7 mouse cellular contexts compared by ENCODE assay signal in genomic region chr1:161999882-162000371, GRCm38 (mm10). TPM values are rescaled to one million over a fixed set of nuclear protein-coding genes. Genes with fewer than 3 reads are reported as not detected.
DNase-seq lines count a peak whose midpoint lies in the region; ATAC-seq and TF ChIP-seq lines count a peak whose summit lies in the region.

No protein-coding gene starts in this region.

- no peak overlapping the region for H3K9ac ChIP-seq in forebrain, embryonic 14.5 days (ENCODE audit: low read length)
- no peak overlapping the region for H3K9ac ChIP-seq in lung, embryonic 15.5 days

- peak overlapping the region; percentile 18; the same call in 1 of the 2 replicates for H3K4me2 ChIP-seq in forebrain, embryonic 14.5 days (ENCODE audit: low read length)
- H3K4me2 ChIP-seq in lung, embryonic 15.5 days: peak overlapping the region; percentile 34

- peaks cover 12% of the 10 kb centered on the region for H3K4me1 ChIP-seq in forebrain, embryonic 14.5 days (ENCODE audit: control insufficient read depth, insufficient read depth, low read length)
- peaks cover 45% of the 10 kb centered on the region for H3K4me1 ChIP-seq in lung, embryonic 15.5 days

- TF ChIP-seq CTCF in layer of hippocampus, adult 2 months (conservative IDR thresholded peaks at IDR 0.05): peak; percentile 93

- H3K4me3 ChIP-seq in forebrain, embryonic 14.5 days (ENCODE audit: low read depth, low read length): no peak overlapping the region
- H3K4me3 ChIP-seq in layer of hippocampus, adult 2 months: no peak overlapping the region
- no peak overlapping the region for H3K4me3 ChIP-seq in lung, embryonic 15.5 days

- H3K27ac ChIP-seq in forebrain, embryonic 14.5 days (ENCODE audit: low read depth, low read length): peak overlapping the region; percentile 56; the same call in 1 of the 2 replicates
- peak overlapping the region; percentile 77 for H3K27ac ChIP-seq in layer of hippocampus, adult 2 months
- H3K27ac ChIP-seq in lung, embryonic 15.5 days: peak overlapping the region; percentile 71

- 4% methylated on average over 4 of the region's 4 CpGs for whole genome bisulfite sequencing in forebrain, embryonic 14.5 days
- 3% methylated on average over 4 of the region's 4 CpGs for WGBS in lung, embryonic 15.5 days

- DNase-seq in MN1 (ENCODE audit: low spot score): peak; percentile 87
- peak; percentile 94 for DNase-seq in forebrain, embryonic 14.5 days (ENCODE audit: low spot score)
- DNase-seq in heart, postnatal 4 days: peak; percentile 61
- DNase-seq in layer of hippocampus, adult 2 months (ENCODE audit: low spot score in 2 of 2): peak; percentile 65 to 82

- H3K27me3 ChIP-seq in forebrain, embryonic 14.5 days (replicated peaks; ENCODE audit: control insufficient read depth, insufficient read depth, low read length): no peaks in the 10 kb centered on the region
- no peaks in the 10 kb centered on the region for H3K27me3 ChIP-seq in lung, embryonic 15.5 days

- no peaks in the 10 kb centered on the region for H3K36me3 ChIP-seq in forebrain, embryonic 14.5 days (ENCODE audit: control insufficient read depth, insufficient read depth, low read length)
- H3K36me3 ChIP-seq in lung, embryonic 15.5 days: no peaks in the 10 kb centered on the region

- H3K9me3 ChIP-seq in forebrain, embryonic 14.5 days (replicated peaks; ENCODE audit: control insufficient read depth, low read length): no peaks in the 10 kb centered on the region
- H3K9me3 ChIP-seq in lung, embryonic 15.5 days: no peaks in the 10 kb centered on the region

- ATAC-seq in cerebellum, adult (ENCODE audit: insufficient number of reproducible peaks, low FRiP score, low TSS enrichment): peak; percentile 45
- peak; percentile 89 for ATAC-seq in forebrain, embryonic 14.5 days
- 0 out of 2 replicates have a peak, but pooled peaks have one; percentile 36 for ATAC-seq in lung, embryonic 15.5 days (ENCODE audit: borderline replicate concordance, extremely low read depth, low FRiP score, low TSS enrichment)
- ATAC-seq in neutrophil, adult 5-6 weeks (ENCODE audit: extremely low read depth, insufficient number of reproducible peaks, low FRiP score, poor library complexity, severe bottlenecking): peak; percentile 75

RNA-seq across cellular contexts. Expression of gene 4930558K02Rik, which starts 20.5 kb away (rescaled TPM):
- polyA plus RNA-seq in forebrain, embryonic 14.5 days (2014; fragmentation: Nextera tagmentation; extraction: Ambion mirVana): 0.18 TPM in 1 of 2 replicates, not detected in the other
- not detected for total RNA-seq in heart, postnatal 4 days (2021)
- not detected for total RNA-seq in layer of hippocampus, adult 2 months (2021)
- not detected in 2 replicates for polyA plus RNA-seq in lung, embryonic 15.5 days (2015; fragmentation: Nextera tagmentation; extraction: Ambion mirVana)
- not detected in 2 replicates for total RNA-seq in neutrophil, adult 5-6 weeks (2017)

RNA-seq across cellular contexts. Expression of gene Pigc, which starts 30.9 kb away (rescaled TPM):
- polyA plus RNA-seq in forebrain, embryonic 14.5 days (2014; fragmentation: Nextera tagmentation; extraction: Ambion mirVana): 37.2 and 40.8 TPM in 2 replicates
- total RNA-seq in heart, postnatal 4 days (2021): 10 to 100 TPM; 14.8 to 16.7 TPM
- 10 to 100 TPM; 13.3 to 14.5 TPM for total RNA-seq in layer of hippocampus, adult 2 months (2021)
- polyA plus RNA-seq in lung, embryonic 15.5 days (2015; fragmentation: Nextera tagmentation; extraction: Ambion mirVana): 35.7 and 36.4 TPM in 2 replicates
- 18.3 and 19.2 TPM in 2 replicates for total RNA-seq in neutrophil, adult 5-6 weeks (2017)

Comparison
In these comparisons a context has a peak if more than half of its experiments do, and no peak if none do; other contexts are left out.
1. ATAC-seq: peak in every context shown above with its lines; median percentile 89 in forebrain, embryonic 14.5 days; 75 in neutrophil, adult 5-6 weeks; 45 in cerebellum, adult; 36 in lung, embryonic 15.5 days.